Mouse (Mus musculus) ES-Bruce4 (cell line): ENCODE results near the gene Rxfp2.

Source experiments
- CTCF ChIP-seq: IDR thresholded peaks from one replicate; pipeline ENCODE4 v1.8.1; 2011; ENCODE audit warnings: low read depth, low read length
- EP300 ChIP-seq: IDR thresholded peaks from 2 replicates; pipeline ENCODE4 v1.6.1; 2011; ENCODE audit warnings: low read depth, low read length; ENCODE audit not compliant: insufficient read depth
- POLR2A ChIP-seq: IDR thresholded peaks from one replicate; pipeline ENCODE4 v1.8.1; 2011; ENCODE audit warnings: low read length; ENCODE audit not compliant: insufficient read depth

DNA sequence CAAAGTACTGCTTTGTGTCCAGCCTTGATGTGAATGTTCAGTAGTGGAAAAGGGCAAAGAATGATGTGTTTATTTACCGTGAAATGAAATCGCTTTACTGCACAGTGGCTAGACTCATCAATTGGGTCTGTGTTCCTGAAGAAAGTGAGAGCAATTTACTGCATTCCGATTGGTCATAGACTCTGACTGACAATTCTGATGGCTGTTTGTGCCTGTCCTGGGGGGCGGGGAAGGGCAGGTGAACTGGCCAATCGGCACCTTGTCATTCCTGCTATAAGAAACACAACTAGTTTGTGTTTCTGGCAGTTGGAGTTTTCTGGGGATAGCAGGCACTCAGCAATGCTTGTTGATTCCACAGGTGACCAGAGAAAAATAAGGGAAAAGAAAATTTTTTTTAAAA lies 37.6 kb downstream of the Rxfp2 start:
- TF ChIP-seq POLR2A, result no peak
- no peak for TF ChIP-seq CTCF
- TF ChIP-seq EP300, result no peak
